Comparison of ENCODE assay signal across 16 mouse cellular contexts in the genomic region with DNA sequence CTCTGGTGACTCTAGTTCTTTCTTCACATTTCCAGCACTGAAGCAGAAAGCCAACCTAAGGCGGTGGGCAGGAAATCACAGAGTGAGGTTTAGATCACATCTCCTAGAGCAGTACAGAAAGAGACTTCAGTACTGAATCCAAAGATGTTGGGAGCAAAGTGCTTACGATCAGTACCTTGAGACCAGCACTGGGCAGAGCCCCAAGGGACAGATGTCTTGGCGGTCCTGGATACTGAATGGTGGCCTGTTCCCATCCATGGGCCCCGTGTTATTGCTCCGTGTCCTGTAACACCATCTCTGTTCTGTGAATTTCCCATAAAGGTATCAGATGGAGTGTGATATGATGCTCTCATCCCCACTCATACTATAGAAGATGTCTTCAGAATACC.
DNase-seq lines count a peak whose midpoint lies in the region; ATAC-seq and TF ChIP-seq lines count a peak whose summit lies in the region.
"Had no signal": no experiment of that assay in that cellular context is flagged by ENCODE, and none has a peak within 500 bp of the region (broad histone marks: within the 10 kb centered on the region; RNA-seq: fewer than 3 reads in every experiment).

No protein-coding gene starts in this region.

- H3K4me3 ChIP-seq in gastrocnemius, adult 2 months, result no peak overlapping the region
- H3K4me3 ChIP-seq in embryonic facial prominence, embryonic 12.5 days, result no peak overlapping the region
- no peak overlapping the region for H3K4me3 ChIP-seq in hindbrain, embryonic 10.5 days
- H3K4me3 ChIP-seq in limb, embryonic 12.5 days (replicated peaks), result no peak overlapping the region
- H3K4me3 ChIP-seq: myocyte had no signal

- H3K36me3 ChIP-seq in embryonic facial prominence, embryonic 12.5 days, result no peaks in the 10 kb centered on the region
- no peaks in the 10 kb centered on the region for H3K36me3 ChIP-seq in hindbrain, embryonic 10.5 days
- H3K36me3 ChIP-seq in limb, embryonic 12.5 days, result no peaks in the 10 kb centered on the region

- no peak for DNase-seq in gastrocnemius, adult 2 months
- DNase-seq in gastrocnemius, postnatal 10 days, result no peak
- DNase-seq in hindbrain, embryonic 10.5 days (ENCODE audit: low spot score), result no peak
- no peak for DNase-seq in kidney, adult 11 months
- DNase-seq in adrenal gland, adult 2 months, result no peak
- no peak for DNase-seq in right cerebral cortex, postnatal 36 days (ENCODE audit: low spot score in 2 of 2)
- DNase-seq: cerebellum, adult 11 months; cerebellum, postnatal 25 days; kidney, postnatal 10 days; lung, adult 2 months; thymus, postnatal 14 days had no signal

- peaks cover 21% of the 10 kb centered on the region for H3K4me1 ChIP-seq in embryonic facial prominence, embryonic 12.5 days
- peaks cover 59% of the 10 kb centered on the region for H3K4me1 ChIP-seq in hindbrain, embryonic 10.5 days (replicated peaks)
- H3K4me1 ChIP-seq in limb, embryonic 12.5 days (replicated peaks), result peaks cover 49% of the 10 kb centered on the region

- no peak overlapping the region for H3K4me2 ChIP-seq in embryonic facial prominence, embryonic 12.5 days (replicated peaks)
- no peak overlapping the region for H3K4me2 ChIP-seq in limb, embryonic 12.5 days

- H3K9me3 ChIP-seq in embryonic facial prominence, embryonic 12.5 days, result no peaks in the 10 kb centered on the region
- H3K9me3 ChIP-seq in hindbrain, embryonic 10.5 days, result no peaks in the 10 kb centered on the region
- no peaks in the 10 kb centered on the region for H3K9me3 ChIP-seq in limb, embryonic 12.5 days

- intact Hi-C loops in gastrocnemius, adult 2 months (cut with DNase I), result no loop called here

- H3K27me3 ChIP-seq in embryonic facial prominence, embryonic 12.5 days, result no peaks in the 10 kb centered on the region
- H3K27me3 ChIP-seq in hindbrain, embryonic 10.5 days (ENCODE audit: insufficient read depth, poor library complexity, severe bottlenecking), result peaks cover under 1% of the 10 kb centered on the region
- H3K27me3 ChIP-seq in limb, embryonic 12.5 days, result peaks cover 5% of the 10 kb centered on the region
- H3K27me3 ChIP-seq: Patski had no signal

- H3K9ac ChIP-seq in embryonic facial prominence, embryonic 12.5 days, result no peak overlapping the region
- no peak overlapping the region for H3K9ac ChIP-seq in limb, embryonic 12.5 days (replicated peaks)

- ATAC-seq in embryonic facial prominence, embryonic 12.5 days (ENCODE audit: insufficient number of reproducible peaks, insufficient read depth, low FRiP score, low TSS enrichment), result no peak
- ATAC-seq in limb, embryonic 12.5 days (ENCODE audit: insufficient number of reproducible peaks, insufficient read depth, low FRiP score, low TSS enrichment, low read depth), result no peak
- ATAC-seq: intestine, embryonic 16.5 days; Patski had no signal

- H3K27ac ChIP-seq in gastrocnemius, adult 2 months, result peak overlapping the region; percentile 10; the same call in 1 of the 2 replicates
- peak overlapping the region; percentile 96 for H3K27ac ChIP-seq in embryonic facial prominence, embryonic 12.5 days
- H3K27ac ChIP-seq in hindbrain, embryonic 10.5 days, result peak overlapping the region; percentile 92
- H3K27ac ChIP-seq in limb, embryonic 12.5 days, result peak overlapping the region; percentile 84

- WGBS in embryonic facial prominence, embryonic 12.5 days, result 87% methylated on average over 5 of the region's 5 CpGs
- 89% methylated on average over 5 of the region's 5 CpGs for WGBS in hindbrain, embryonic 10.5 days
- WGBS in limb, embryonic 12.5 days, result 86% methylated on average over 5 of the region's 5 CpGs

- no peak for TF ChIP-seq CTCF in gastrocnemius, adult 2 months (IDR thresholded peaks at IDR 0.05)

Comparison
In these comparisons a context has a peak if more than half of its experiments do, and no peak if none do; other contexts are left out.
1. H3K27ac ChIP-seq: peak in every context shown above with its lines; median percentile 96 in embryonic facial prominence, embryonic 12.5 days; 92 in hindbrain, embryonic 10.5 days; 84 in limb, embryonic 12.5 days; 10 in gastrocnemius, adult 2 months.